Mouse (Mus musculus) ES-Bruce4 (cell line): Measurements from ENCODE around the gene Trim2.

Experiments used
- CTCF ChIP-seq: IDR thresholded peaks from one replicate; pipeline ENCODE4 v1.8.1; 2011; ENCODE audit warnings: low read depth, low read length
- EP300 ChIP-seq: IDR thresholded peaks from 2 replicates; pipeline ENCODE4 v1.6.1; 2011; ENCODE audit warnings: low read depth, low read length; ENCODE audit not compliant: insufficient read depth
- POLR2A ChIP-seq: IDR thresholded peaks from one replicate; pipeline ENCODE4 v1.8.1; 2011; ENCODE audit warnings: low read length; ENCODE audit not compliant: insufficient read depth

GRCm38 (mm10) chr3:84334771-84335420 lies 28.2 kb upstream of the Trim2 start:
- TF ChIP-seq POLR2A (no peak), CTCF (no peak), EP300 (no peak)
